Mouse (Mus musculus): ENCODE data around the gene Fam69b. TPM values are rescaled to one million over a fixed set of nuclear protein-coding genes. Genes with fewer than 3 reads are reported as not detected.

The Fam69b gene
- polyA plus RNA-seq, 1 experiment from 2014 or later = 50.3 TPM

DNA sequence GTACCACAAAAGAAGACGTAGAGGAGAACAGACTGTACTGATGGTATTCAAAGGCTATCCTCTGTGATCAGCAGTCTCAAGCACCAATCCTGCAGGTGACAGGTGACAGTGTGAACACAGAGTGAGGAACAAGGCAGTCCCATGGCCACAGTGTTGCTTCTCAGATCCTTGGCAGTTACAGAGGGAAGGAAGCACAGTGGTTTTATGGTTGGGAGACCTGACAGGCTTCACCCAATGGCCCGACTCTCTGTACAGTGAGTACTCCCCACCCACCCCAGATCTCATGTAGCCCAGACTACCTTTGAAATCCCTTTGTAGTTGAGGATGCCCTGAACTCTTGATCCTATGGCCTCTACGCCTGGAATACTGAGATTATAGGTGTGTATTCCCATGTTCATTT, 2.8 kb upstream of the Fam69b start:
- H3K27ac ChIP-seq (ENCODE audit: low read depth, low read length) = no peak overlapping the region
- no peak overlapping the region for H3K4me3 ChIP-seq (ENCODE audit: low read depth, low read length)
- H3K27me3 ChIP-seq (ENCODE audit: control insufficient read depth, insufficient read depth, low read length) = no peaks in the 10 kb centered on the region
- no peak overlapping the region for H3K9ac ChIP-seq (ENCODE audit: low read length)
- WGBS = 89% methylated on average over 3 of the region's 3 CpGs
- no peaks in the 10 kb centered on the region for H3K9me3 ChIP-seq (ENCODE audit: control insufficient read depth, low read length)
- no peak for ATAC-seq (ENCODE audit: insufficient read depth, low FRiP score, low TSS enrichment)
- peaks cover 16% of the 10 kb centered on the region for H3K4me1 ChIP-seq (ENCODE audit: control insufficient read depth, insufficient read depth, low read length)
- DNase-seq (ENCODE audit: low spot score) = no peak
- no peaks in the 10 kb centered on the region for H3K36me3 ChIP-seq (ENCODE audit: control insufficient read depth, insufficient read depth, low read length)
- H3K4me2 ChIP-seq (ENCODE audit: low read depth) = no peak overlapping the region

DNA sequence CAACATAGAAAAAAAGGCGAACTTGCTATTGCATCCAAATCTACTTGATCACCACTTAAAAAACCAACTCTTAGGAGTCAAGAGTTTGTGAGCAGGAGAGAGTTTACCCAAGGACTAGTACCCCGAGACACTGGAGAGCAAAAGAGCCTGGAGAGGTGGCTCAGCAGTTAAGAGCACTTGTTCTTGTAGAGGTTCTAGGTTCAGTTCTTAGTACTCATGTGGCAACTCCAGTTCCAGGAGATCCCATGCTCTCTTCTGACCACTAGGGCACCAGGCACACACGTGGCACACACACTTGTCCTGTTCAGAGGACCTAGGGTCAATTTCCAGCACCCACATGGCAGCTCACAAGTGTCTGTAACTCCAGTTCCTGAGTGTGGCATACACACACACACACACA, 2.2 kb upstream of the Fam69b start:
- H3K27ac ChIP-seq (ENCODE audit: low read depth, low read length) = no peak overlapping the region
- H3K4me1 ChIP-seq (ENCODE audit: control insufficient read depth, insufficient read depth, low read length) = peaks cover 20% of the 10 kb centered on the region
- H3K4me3 ChIP-seq (ENCODE audit: low read depth, low read length) = no peak overlapping the region
- no peaks in the 10 kb centered on the region for H3K27me3 ChIP-seq (ENCODE audit: control insufficient read depth, insufficient read depth, low read length)
- WGBS = 67% methylated on average over 3 of the region's 3 CpGs
- DNase-seq (ENCODE audit: low spot score) = no peak
- H3K4me2 ChIP-seq (ENCODE audit: low read depth) = no peak overlapping the region
- no peak overlapping the region for H3K9ac ChIP-seq (ENCODE audit: low read length)
- H3K36me3 ChIP-seq (ENCODE audit: control insufficient read depth, insufficient read depth, low read length) = no peaks in the 10 kb centered on the region
- no peak for ATAC-seq (ENCODE audit: insufficient read depth, low FRiP score, low TSS enrichment)
- H3K9me3 ChIP-seq (ENCODE audit: control insufficient read depth, low read length) = no peaks in the 10 kb centered on the region

DNA sequence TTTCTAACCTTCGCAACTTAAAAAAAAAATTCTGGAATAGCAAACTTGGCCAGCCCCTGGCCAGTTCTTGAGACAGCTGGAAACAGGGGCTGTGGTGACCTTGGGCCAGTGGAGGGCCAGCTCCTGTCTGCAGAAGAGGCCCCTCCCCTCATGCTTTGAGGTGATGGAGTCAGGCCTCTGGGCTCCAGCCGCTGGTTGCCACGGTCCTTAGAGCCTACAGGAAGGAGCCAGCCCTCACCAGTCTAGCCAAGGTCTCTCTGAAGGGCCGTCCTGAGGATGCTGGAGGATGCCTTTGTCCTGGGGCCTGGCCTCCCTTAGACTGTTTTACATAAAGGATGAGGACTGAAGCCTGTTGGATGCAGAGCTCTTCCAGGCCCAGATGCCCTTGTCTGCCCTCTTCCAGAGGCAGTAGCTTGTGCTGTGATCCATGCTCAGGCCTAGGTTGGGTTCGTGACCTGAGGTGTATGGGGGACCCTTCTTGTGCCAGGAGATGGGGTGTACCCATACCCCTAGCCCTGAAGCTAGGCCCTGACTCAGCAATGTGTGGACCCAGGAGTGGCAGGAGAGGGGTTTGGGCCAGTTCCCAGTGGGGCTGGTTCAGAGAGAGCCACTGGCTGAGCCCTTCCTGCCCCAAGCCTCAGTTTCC, 658 bp downstream of the Fam69b start:
- ATAC-seq (ENCODE audit: insufficient read depth, low FRiP score, low TSS enrichment) (peak; percentile 24; the same call in 1 of the 2 replicates), DNase-seq (ENCODE audit: low spot score) (peak; percentile 54)
- no peaks in the 10 kb centered on the region for H3K27me3 ChIP-seq (ENCODE audit: control insufficient read depth, insufficient read depth, low read length)
- peak overlapping the region; percentile 82 for H3K9ac ChIP-seq (ENCODE audit: low read length)
- no peaks in the 10 kb centered on the region for H3K36me3 ChIP-seq (ENCODE audit: control insufficient read depth, insufficient read depth, low read length)
- peak overlapping the region; percentile 58 for H3K4me3 ChIP-seq (ENCODE audit: low read depth, low read length)
- peaks cover 20% of the 10 kb centered on the region for H3K4me1 ChIP-seq (ENCODE audit: control insufficient read depth, insufficient read depth, low read length)
- peak overlapping the region; percentile 98 for H3K4me2 ChIP-seq (ENCODE audit: low read depth)
- peak overlapping the region; percentile 44; the same call in 1 of the 2 replicates for H3K27ac ChIP-seq (ENCODE audit: low read depth, low read length)
- H3K9me3 ChIP-seq (ENCODE audit: control insufficient read depth, low read length) = no peaks in the 10 kb centered on the region
- 21% methylated on average over 5 of the region's 5 CpGs for WGBS

DNA sequence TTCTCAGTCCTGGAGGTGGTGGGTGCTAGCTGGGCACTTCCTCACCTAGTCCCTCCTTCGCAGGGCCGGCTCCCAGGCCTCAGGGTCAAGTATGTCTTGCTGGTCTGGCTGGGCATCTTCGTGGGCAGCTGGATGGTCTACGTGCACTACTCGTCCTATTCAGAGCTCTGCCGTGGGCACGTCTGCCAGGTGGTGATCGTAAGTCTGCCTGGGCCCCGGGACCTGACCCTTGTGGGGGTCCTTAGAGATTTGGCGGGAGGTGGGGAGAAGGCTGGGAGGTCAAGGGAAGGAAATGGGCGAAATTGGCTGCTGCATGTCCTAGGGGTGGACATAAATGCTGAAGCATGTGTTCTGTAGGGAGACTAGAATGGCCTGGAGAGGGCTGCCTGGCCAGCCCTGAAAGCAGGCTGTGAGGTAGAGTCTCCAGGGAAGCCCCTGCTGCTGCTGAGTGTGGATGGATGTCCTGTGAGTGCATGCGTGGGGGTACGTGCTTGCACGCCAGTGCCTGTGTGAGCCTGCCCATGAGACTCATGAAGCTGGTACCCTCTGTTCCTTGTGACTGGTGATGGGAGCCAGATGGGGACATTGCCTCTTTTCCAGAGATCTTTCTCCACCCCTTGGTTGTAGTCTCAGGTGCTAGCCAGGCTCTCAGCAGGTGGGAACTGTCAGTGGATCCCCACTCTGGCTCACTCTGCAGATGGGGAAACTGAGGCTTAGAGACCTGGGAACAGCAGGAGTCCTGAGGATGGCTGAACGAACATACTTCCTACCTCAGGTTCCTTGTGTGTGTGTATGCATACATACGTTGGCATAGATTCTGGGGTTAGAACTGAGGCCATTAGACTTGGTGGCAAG, 4.5 kb downstream of the Fam69b start:
- Histone ChIP-seq H3K4me2 (ENCODE audit: low read depth) (no peak overlapping the region), H3K36me3 (ENCODE audit: control insufficient read depth, insufficient read depth, low read length) (peaks cover 7% of the 10 kb centered on the region), H3K27ac (ENCODE audit: low read depth, low read length) (no peak overlapping the region), H3K9ac (ENCODE audit: low read length) (no peak overlapping the region), H3K9me3 (ENCODE audit: control insufficient read depth, low read length) (no peaks in the 10 kb centered on the region), H3K4me3 (ENCODE audit: low read depth, low read length) (no peak overlapping the region), H3K27me3 (ENCODE audit: control insufficient read depth, insufficient read depth, low read length) (no peaks in the 10 kb centered on the region), H3K4me1 (ENCODE audit: control insufficient read depth, insufficient read depth, low read length) (peaks cover 20% of the 10 kb centered on the region)
- WGBS = 82% methylated on average over 16 of the region's 16 CpGs
- ATAC-seq (ENCODE audit: insufficient read depth, low FRiP score, low TSS enrichment) (no peak), DNase-seq (ENCODE audit: low spot score) (no peak)

DNA sequence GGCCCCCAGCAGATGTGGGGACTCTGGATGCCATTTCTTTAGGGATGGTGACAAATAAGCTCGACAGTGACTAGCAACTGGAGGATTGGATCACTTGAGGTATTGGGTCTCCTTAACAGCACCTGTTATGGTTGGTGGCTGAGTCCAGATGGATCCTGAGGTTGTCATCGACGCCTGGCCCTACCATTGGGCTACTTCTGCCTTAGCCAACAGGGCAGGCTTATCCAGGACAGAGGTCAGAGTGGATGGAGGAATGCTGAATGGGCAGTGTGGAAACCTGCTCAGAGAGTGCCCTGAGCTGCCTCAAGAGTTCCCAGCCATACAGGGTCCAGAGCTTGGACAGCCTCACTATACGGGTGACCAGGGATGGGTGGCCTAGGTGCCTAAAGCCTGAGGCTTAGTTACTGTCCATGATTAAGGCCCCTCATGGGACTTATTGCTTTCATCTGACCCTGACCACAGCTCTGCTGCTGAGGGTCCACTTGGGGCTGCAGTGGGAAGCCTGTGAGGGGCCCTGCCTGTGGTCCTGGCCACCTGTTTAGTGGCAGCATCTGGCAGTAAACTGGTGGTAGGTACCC, 5.8 kb downstream of the Fam69b start:
- Histone ChIP-seq H3K36me3 (ENCODE audit: control insufficient read depth, insufficient read depth, low read length) (peaks cover 9% of the 10 kb centered on the region), H3K27ac (ENCODE audit: low read depth, low read length) (no peak overlapping the region), H3K27me3 (ENCODE audit: control insufficient read depth, insufficient read depth, low read length) (no peaks in the 10 kb centered on the region), H3K4me1 (ENCODE audit: control insufficient read depth, insufficient read depth, low read length) (peaks cover 24% of the 10 kb centered on the region), H3K4me2 (ENCODE audit: low read depth) (no peak overlapping the region), H3K4me3 (ENCODE audit: low read depth, low read length) (no peak overlapping the region), H3K9ac (ENCODE audit: low read length) (no peak overlapping the region), H3K9me3 (ENCODE audit: control insufficient read depth, low read length) (no peaks in the 10 kb centered on the region)
- DNase-seq (ENCODE audit: low spot score) = no peak
- 75% methylated on average over 4 of the region's 4 CpGs for WGBS
- no peak for ATAC-seq (ENCODE audit: insufficient read depth, low FRiP score, low TSS enrichment)

DNA sequence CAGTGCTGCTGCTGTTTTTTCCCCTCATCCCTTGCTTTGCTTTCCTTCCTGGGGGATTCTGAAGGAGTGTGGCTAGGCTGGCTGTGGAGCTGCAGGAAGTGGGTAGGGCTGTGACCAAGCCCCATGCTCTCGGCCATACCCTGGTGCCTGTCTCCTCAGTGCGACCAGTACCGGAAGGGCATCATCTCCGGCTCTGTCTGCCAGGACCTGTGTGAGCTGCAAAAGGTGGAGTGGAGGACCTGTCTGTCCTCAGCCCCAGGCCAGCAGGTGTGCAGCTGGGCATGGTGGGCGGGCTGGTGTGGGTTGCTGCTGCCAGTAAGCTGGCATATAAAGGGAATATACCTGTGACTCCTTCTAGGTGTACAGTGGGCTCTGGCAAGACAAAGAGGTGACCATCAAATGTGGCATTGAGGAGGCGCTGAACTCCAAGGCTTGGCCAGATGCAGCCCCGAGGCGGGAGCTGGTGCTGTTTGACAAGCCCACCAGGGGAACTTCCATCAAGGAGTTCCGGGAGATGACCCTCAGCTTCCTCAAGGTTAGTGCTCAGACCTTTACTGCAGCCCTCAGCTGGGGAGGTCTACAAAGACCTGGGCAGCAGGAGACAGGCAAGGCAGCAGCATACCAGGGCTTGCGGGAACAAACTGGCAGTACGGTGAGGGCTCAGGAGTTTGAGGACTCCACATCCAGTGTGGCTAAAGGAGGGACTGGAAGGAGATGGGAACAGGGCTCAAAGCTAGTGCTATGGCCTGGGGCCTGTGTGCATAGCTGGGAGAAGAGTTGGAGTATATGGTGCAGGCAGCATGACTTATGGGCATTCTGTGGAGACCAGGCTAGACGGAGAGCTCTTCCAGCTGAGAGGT, 6.6 kb downstream of the Fam69b start:
- Histone ChIP-seq H3K9me3 (ENCODE audit: control insufficient read depth, low read length) (no peaks in the 10 kb centered on the region), H3K27ac (ENCODE audit: low read depth, low read length) (no peak overlapping the region), H3K4me1 (ENCODE audit: control insufficient read depth, insufficient read depth, low read length) (peaks cover 17% of the 10 kb centered on the region), H3K4me3 (ENCODE audit: low read depth, low read length) (no peak overlapping the region), H3K36me3 (ENCODE audit: control insufficient read depth, insufficient read depth, low read length) (peaks cover 9% of the 10 kb centered on the region), H3K4me2 (ENCODE audit: low read depth) (no peak overlapping the region), H3K9ac (ENCODE audit: low read length) (no peak overlapping the region), H3K27me3 (ENCODE audit: control insufficient read depth, insufficient read depth, low read length) (no peaks in the 10 kb centered on the region)
- DNase-seq (ENCODE audit: low spot score) = no peak
- 73% methylated on average over 12 of the region's 12 CpGs for WGBS
- ATAC-seq (ENCODE audit: insufficient read depth, low FRiP score, low TSS enrichment) = no peak

DNA sequence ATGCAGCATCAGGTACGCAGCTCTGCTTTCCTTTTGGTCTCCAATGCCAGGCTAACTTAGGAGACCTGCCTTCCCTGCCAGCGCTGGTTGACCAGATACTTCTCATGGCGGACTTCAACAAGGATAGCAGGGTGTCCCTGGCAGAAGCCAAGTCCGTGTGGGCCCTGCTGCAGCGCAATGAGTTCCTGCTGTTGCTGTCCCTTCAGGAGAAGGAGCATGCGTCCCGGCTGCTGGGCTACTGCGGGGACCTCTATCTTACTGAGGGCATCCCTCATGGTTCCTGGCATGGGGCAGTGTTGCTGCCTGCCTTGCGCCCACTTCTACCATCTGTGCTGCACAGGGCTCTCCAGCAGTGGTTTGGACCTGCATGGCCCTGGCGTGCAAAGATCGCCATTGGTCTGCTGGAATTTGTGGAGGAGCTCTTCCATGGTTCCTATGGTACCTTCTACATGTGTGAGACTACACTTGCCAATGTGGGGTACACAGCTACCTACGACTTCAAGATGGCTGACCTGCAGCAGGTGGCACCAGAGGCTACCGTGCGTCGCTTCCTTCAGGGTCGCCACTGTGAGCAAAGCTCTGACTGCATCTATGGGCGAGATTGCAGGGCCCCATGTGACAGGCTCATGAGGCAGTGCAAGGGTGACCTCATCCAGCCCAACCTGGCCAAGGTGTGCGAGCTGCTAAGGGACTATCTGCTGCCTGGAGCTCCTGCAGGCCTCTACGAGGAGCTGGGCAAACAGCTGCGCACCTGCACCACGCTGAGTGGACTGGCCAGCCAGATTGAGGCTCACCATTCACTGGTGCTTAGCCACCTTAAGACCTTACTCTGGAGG, 7.5 kb downstream of the Fam69b start:
- Histone ChIP-seq H3K9ac (ENCODE audit: low read length) (no peak overlapping the region), H3K27ac (ENCODE audit: low read depth, low read length) (no peak overlapping the region), H3K4me1 (ENCODE audit: control insufficient read depth, insufficient read depth, low read length) (peaks cover 13% of the 10 kb centered on the region), H3K27me3 (ENCODE audit: control insufficient read depth, insufficient read depth, low read length) (no peaks in the 10 kb centered on the region), H3K9me3 (ENCODE audit: control insufficient read depth, low read length) (no peaks in the 10 kb centered on the region), H3K4me2 (ENCODE audit: low read depth) (no peak overlapping the region), H3K36me3 (ENCODE audit: control insufficient read depth, insufficient read depth, low read length) (peaks cover 9% of the 10 kb centered on the region), H3K4me3 (ENCODE audit: low read depth, low read length) (no peak overlapping the region)
- no peak for ATAC-seq (ENCODE audit: insufficient read depth, low FRiP score, low TSS enrichment)
- WGBS = 76% methylated on average over 21 of the region's 21 CpGs
- DNase-seq (ENCODE audit: low spot score) = no peak

DNA sequence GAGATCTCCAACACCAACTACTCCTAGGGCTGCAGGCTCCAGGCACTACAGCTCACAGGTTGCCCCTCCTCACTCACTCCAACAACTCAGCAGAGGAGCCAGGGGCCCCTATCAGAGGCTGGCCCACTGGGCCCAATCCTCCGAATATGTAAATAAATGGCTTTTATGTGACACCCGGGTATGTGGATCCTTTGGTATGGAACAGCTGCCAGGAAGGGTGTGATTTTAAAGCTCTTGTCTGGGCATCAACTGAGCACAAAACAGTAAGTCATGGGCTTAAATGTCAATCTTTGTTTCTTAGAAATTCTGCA, 8.0 kb downstream of the Fam69b start:
- no peak overlapping the region for H3K9ac ChIP-seq (ENCODE audit: low read length)
- peaks cover 9% of the 10 kb centered on the region for H3K36me3 ChIP-seq (ENCODE audit: control insufficient read depth, insufficient read depth, low read length)
- peaks cover 11% of the 10 kb centered on the region for H3K4me1 ChIP-seq (ENCODE audit: control insufficient read depth, insufficient read depth, low read length)
- H3K9me3 ChIP-seq (ENCODE audit: control insufficient read depth, low read length) = no peaks in the 10 kb centered on the region
- no peaks in the 10 kb centered on the region for H3K27me3 ChIP-seq (ENCODE audit: control insufficient read depth, insufficient read depth, low read length)
- H3K4me2 ChIP-seq (ENCODE audit: low read depth) = no peak overlapping the region
- H3K27ac ChIP-seq (ENCODE audit: low read depth, low read length) = no peak overlapping the region
- no peak for ATAC-seq (ENCODE audit: insufficient read depth, low FRiP score, low TSS enrichment)
- DNase-seq (ENCODE audit: low spot score) = no peak
- 57% methylated on average over 2 of the region's 2 CpGs for whole genome bisulfite sequencing
- H3K4me3 ChIP-seq (ENCODE audit: low read depth, low read length) = no peak overlapping the region

Measured in neural tube, embryonic 11.5 days (tissue).